Mouse (Mus musculus) small intestine, adult 2 months (tissue): ENCODE measurements at regions not wholly inside any gene's neighbourhood (a gene's known extent, or its start where the extent isn't known, plus 50 kb on each side); places are given as distances from the start of the nearest gene placed in this dataset.

Experiments
- H3K27ac ChIP-seq: fragments of 200-500 bp; 2 replicates; pipeline ENCODE4 v1.5.1; 2012; ENCODE audit warnings: low read depth, low read length, control low read depth, inconsistent platforms; ENCODE audit not compliant: insufficient read depth
- H3K27me3 ChIP-seq: fragments of 200-500 bp; 2 replicates; pipeline ENCODE4 v1.6.1; 2012; ENCODE audit warnings: mild to moderate bottlenecking, moderate library complexity, low read length, inconsistent platforms; ENCODE audit not compliant: control insufficient read depth, insufficient read depth
- H3K36me3 ChIP-seq: fragments of 200-500 bp; 2 replicates; pipeline ENCODE4 v1.6.1; 2012; ENCODE audit warnings: mild to moderate bottlenecking, low read length, control low read depth, inconsistent platforms; ENCODE audit not compliant: control insufficient read depth, insufficient read depth
- H3K4me1 ChIP-seq: fragments of 200-500 bp; 2 replicates; pipeline ENCODE4 v1.6.1; 2012; ENCODE audit warnings: low read length, inconsistent platforms, mixed read lengths; ENCODE audit not compliant: control insufficient read depth, insufficient read depth, insufficient read length
- H3K4me3 ChIP-seq: fragments of 200-500 bp; 2 replicates; pipeline ENCODE4 v1.5.1; 2012; ENCODE audit warnings: low read depth, mild to moderate bottlenecking, control low read depth, inconsistent platforms, low read length, moderate library complexity
- CTCF ChIP-seq: fragments of 200-500 bp; IDR thresholded peaks from 2 replicates; pipeline ENCODE4 v1.5.1; 2012; ENCODE audit warnings: low read depth, mild to moderate bottlenecking, control low read depth, inconsistent platforms, low read length, moderate library complexity, mixed read lengths; ENCODE audit not compliant: insufficient replicate concordance, insufficient read length; ENCODE audit errors: extremely low read depth
- POLR2A ChIP-seq: fragments of 200-500 bp; IDR thresholded peaks from 2 replicates; pipeline ENCODE4 v1.6.1; 2012; ENCODE audit warnings: low read depth, mild to moderate bottlenecking, control low read depth, inconsistent platforms, low read length, moderate library complexity
- WGBS: fragments of 180-500 bp; shearing (Covaris S2); methylation state at CpG from one replicate; pipeline ENCODE4 v1.1.7; 2018; 5-methylcytosine and 5-hydroxymethylcytosine counted together

- Histone ChIP-seq H3K4me1 (peaks cover 7% of the 10 kb centered on the region), H3K27ac (peak overlapping the region; percentile 41; the same call in 1 of the 2 replicates), H3K36me3 (no peaks in the 10 kb centered on the region), H3K4me3 (no peak overlapping the region), H3K27me3 (no peaks in the 10 kb centered on the region)
- TF ChIP-seq POLR2A (peak; percentile 36; the same call in 1 of the 2 replicates), CTCF (no peak)
- WGBS = 24% methylated on average over 3 of the region's 3 CpGs
These were observed 55.3 kb upstream of the Arid2 start for GRCm38 (mm10) chr15:96231969-96232368.

- no peak overlapping the region for H3K4me3 ChIP-seq
- no peak overlapping the region for H3K27ac ChIP-seq
- H3K27me3 ChIP-seq = no peaks in the 10 kb centered on the region
- no peak for TF ChIP-seq CTCF
- TF ChIP-seq POLR2A = no peak
- peaks cover 7% of the 10 kb centered on the region for H3K4me1 ChIP-seq
- H3K36me3 ChIP-seq = no peaks in the 10 kb centered on the region
These were observed 54.2 kb upstream of the Arid2 start for GRCm38 (mm10) chr15:96233113-96233512.

- WGBS = 75% methylated on average over 8 of the region's 8 CpGs
- Histone ChIP-seq H3K36me3 (no peaks in the 10 kb centered on the region), H3K4me3 (no peak overlapping the region), H3K27ac (no peak overlapping the region), H3K27me3 (no peaks in the 10 kb centered on the region), H3K4me1 (peaks cover 7% of the 10 kb centered on the region)
- no peak for TF ChIP-seq CTCF
- no peak for TF ChIP-seq POLR2A
These were observed 52.5 kb upstream of the Arid2 start for GRCm38 (mm10) chr15:96234783-96235182.
